Mouse (Mus musculus): Measurements from ENCODE around the gene Gm11757. TPM values are rescaled to one million over a fixed set of nuclear protein-coding genes. Genes with fewer than 3 reads are reported as not detected.
"Not testable (repeated sequence)": the region's sequence is repeated elsewhere in the genome, so short reads cannot be mapped to it uniquely, and the experiment has no call there.

Gm11757 gene
- not detected in 2 replicates for total RNA-seq (2012; rRNA removed)

GRCm38 (mm10) chr4:73891012-73891411 is at the start of gene Gm11757:
Gm11757 (minus strand) TSS chr4:73891112.
- H3K9ac ChIP-seq (ENCODE audit: insufficient read depth, low read depth, low read length, poor library complexity, severe bottlenecking); H3K27ac ChIP-seq (ENCODE audit: insufficient read depth, low read depth, low read length, poor library complexity, severe bottlenecking); H3K4me3 ChIP-seq (ENCODE audit: insufficient read depth in 1 of 2, low read depth in 1 of 2, low read length in 2 of 2, poor library complexity in 1 of 2, severe bottlenecking in 1 of 2); H3K36me3 ChIP-seq (ENCODE audit: control insufficient read depth, insufficient read depth, low read length, poor library complexity, severe bottlenecking); H3K9me3 ChIP-seq (ENCODE audit: control insufficient read depth, insufficient read depth, low read depth, low read length); H3K4me1 ChIP-seq (ENCODE audit: control insufficient read depth in 2 of 2, insufficient read depth in 2 of 2, low read length in 2 of 2, poor library complexity in 1 of 2); DNase-seq (ENCODE audit: low read depth, low spot score); in situ Hi-C loops (cut with MboI; ENCODE audit: low sequenced_read_pairs in 2 of 2, unreplicated experiment in 2 of 2): not testable (repeated sequence)

GRCm38 (mm10) chr4:73920660-73921059 is 29.7 kb upstream of the Gm11757 start, which contains the start of gene Gm11756:
Gm11756 (minus strand) TSS chr4:73920760.
- not testable (repeated sequence) for H3K4me3 ChIP-seq (ENCODE audit: insufficient read depth in 1 of 2, low read depth in 1 of 2, low read length in 2 of 2, poor library complexity in 1 of 2, severe bottlenecking in 1 of 2)

GRCm38 (mm10) chr4:73905853-73906252 is 14.9 kb upstream of the Gm11757 start, which contains the start of gene Gm13871:
Gm13871 (minus strand) TSS chr4:73905953.
- H3K4me1 ChIP-seq (ENCODE audit: control insufficient read depth in 2 of 2, insufficient read depth in 2 of 2, low read length in 2 of 2, poor library complexity in 1 of 2); H3K9me3 ChIP-seq (ENCODE audit: control insufficient read depth, insufficient read depth, low read depth, low read length); H3K4me3 ChIP-seq (ENCODE audit: insufficient read depth in 1 of 2, low read depth in 1 of 2, low read length in 2 of 2, poor library complexity in 1 of 2, severe bottlenecking in 1 of 2); H3K27ac ChIP-seq (ENCODE audit: insufficient read depth, low read depth, low read length, poor library complexity, severe bottlenecking); H3K9ac ChIP-seq (ENCODE audit: insufficient read depth, low read depth, low read length, poor library complexity, severe bottlenecking); DNase-seq (ENCODE audit: low read depth, low spot score); in situ Hi-C loops (cut with MboI; ENCODE audit: low sequenced_read_pairs in 2 of 2, unreplicated experiment in 2 of 2); H3K36me3 ChIP-seq (ENCODE audit: control insufficient read depth, insufficient read depth, low read length, poor library complexity, severe bottlenecking): not testable (repeated sequence)

More at GRCm38 (mm10) chr4:73920660-73921059, 29.7 kb upstream of the Gm11757 start, which contains the start of gene Gm11756:
- H3K9ac ChIP-seq (ENCODE audit: insufficient read depth, low read depth, low read length, poor library complexity, severe bottlenecking); H3K4me1 ChIP-seq (ENCODE audit: control insufficient read depth in 2 of 2, insufficient read depth in 2 of 2, low read length in 2 of 2, poor library complexity in 1 of 2); H3K27ac ChIP-seq (ENCODE audit: insufficient read depth, low read depth, low read length, poor library complexity, severe bottlenecking); in situ Hi-C loops (cut with MboI; ENCODE audit: low sequenced_read_pairs in 2 of 2, unreplicated experiment in 2 of 2); H3K9me3 ChIP-seq (ENCODE audit: control insufficient read depth, insufficient read depth, low read depth, low read length); DNase-seq (ENCODE audit: low read depth, low spot score); H3K36me3 ChIP-seq (ENCODE audit: control insufficient read depth, insufficient read depth, low read length, poor library complexity, severe bottlenecking): not testable (repeated sequence)

GRCm38 (mm10) chr4:73876166-73876565 is 14.7 kb downstream of the Gm11757 start, which contains the start of gene Gm11758:
Gm11758 (minus strand) TSS chr4:73876266.
- H3K4me1 ChIP-seq (ENCODE audit: control insufficient read depth in 2 of 2, insufficient read depth in 2 of 2, low read length in 2 of 2, poor library complexity in 1 of 2); H3K36me3 ChIP-seq (ENCODE audit: control insufficient read depth, insufficient read depth, low read length, poor library complexity, severe bottlenecking); H3K9me3 ChIP-seq (ENCODE audit: control insufficient read depth, insufficient read depth, low read depth, low read length); DNase-seq (ENCODE audit: low read depth, low spot score); in situ Hi-C loops (cut with MboI; ENCODE audit: low sequenced_read_pairs in 2 of 2, unreplicated experiment in 2 of 2); H3K27ac ChIP-seq (ENCODE audit: insufficient read depth, low read depth, low read length, poor library complexity, severe bottlenecking); H3K9ac ChIP-seq (ENCODE audit: insufficient read depth, low read depth, low read length, poor library complexity, severe bottlenecking); H3K4me3 ChIP-seq (ENCODE audit: insufficient read depth in 1 of 2, low read depth in 1 of 2, low read length in 2 of 2, poor library complexity in 1 of 2, severe bottlenecking in 1 of 2): not testable (repeated sequence)

Other genes with a start within 250 kb of the Gm11757 start
- gene Gm11239, start 222.8 kb downstream of the Gm11757 start, total RNA-seq (2012; rRNA removed), result 2.2 and 5.4 TPM in 2 replicates
- 3.1 and 5.9 TPM in 2 replicates for gene Gm428, start 207.6 kb downstream of the Gm11757 start, total RNA-seq (2012; rRNA removed)
- gene Rasef, start 100.1 kb downstream of the Gm11757 start, total RNA-seq (2012; rRNA removed), result 0.54 and 1.1 TPM in 2 replicates
- gene Gm11758, start 14.8 kb downstream of the Gm11757 start, total RNA-seq (2012; rRNA removed), result not detected in 2 replicates
- gene Gm13871, start 14.8 kb upstream of the Gm11757 start, total RNA-seq (2012; rRNA removed), result 0.22 TPM in 1 of 2 replicates, not detected in the other
- gene Gm11756, start 29.6 kb upstream of the Gm11757 start, total RNA-seq (2012; rRNA removed), result 0.37 and 1.6 TPM in 2 replicates
- gene 2310002L09Rik, start 59.7 kb upstream of the Gm11757 start, total RNA-seq (2012; rRNA removed), result not detected in 2 replicates
- 0.05 and 0.09 TPM in 2 replicates for gene Frmd3, start 122.3 kb upstream of the Gm11757 start, total RNA-seq (2012; rRNA removed)